Mouse (Mus musculus): ENCODE measurements around the gene Cplx3.

Gene Cplx3

DNA sequence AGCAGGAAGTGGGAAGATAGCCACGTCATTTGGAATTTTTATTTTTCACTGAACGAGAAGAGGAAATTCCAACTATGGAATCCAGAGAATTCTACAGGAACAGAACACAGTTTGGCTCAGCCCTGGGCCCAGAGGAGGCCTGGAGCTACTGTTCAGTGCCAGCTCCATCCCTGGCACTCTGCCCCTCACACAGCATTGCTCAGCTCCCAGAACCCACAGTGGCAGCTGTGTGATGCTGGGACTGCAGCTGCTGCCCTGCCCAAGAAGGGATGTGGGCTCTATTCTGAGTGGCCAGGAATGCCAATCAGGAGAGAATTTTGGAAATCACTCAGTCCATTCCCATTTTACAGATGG lies 4.8 kb downstream of the Cplx3 start:
- DNase-seq (ENCODE audit: low read depth, low spot score) = no peak

DNA sequence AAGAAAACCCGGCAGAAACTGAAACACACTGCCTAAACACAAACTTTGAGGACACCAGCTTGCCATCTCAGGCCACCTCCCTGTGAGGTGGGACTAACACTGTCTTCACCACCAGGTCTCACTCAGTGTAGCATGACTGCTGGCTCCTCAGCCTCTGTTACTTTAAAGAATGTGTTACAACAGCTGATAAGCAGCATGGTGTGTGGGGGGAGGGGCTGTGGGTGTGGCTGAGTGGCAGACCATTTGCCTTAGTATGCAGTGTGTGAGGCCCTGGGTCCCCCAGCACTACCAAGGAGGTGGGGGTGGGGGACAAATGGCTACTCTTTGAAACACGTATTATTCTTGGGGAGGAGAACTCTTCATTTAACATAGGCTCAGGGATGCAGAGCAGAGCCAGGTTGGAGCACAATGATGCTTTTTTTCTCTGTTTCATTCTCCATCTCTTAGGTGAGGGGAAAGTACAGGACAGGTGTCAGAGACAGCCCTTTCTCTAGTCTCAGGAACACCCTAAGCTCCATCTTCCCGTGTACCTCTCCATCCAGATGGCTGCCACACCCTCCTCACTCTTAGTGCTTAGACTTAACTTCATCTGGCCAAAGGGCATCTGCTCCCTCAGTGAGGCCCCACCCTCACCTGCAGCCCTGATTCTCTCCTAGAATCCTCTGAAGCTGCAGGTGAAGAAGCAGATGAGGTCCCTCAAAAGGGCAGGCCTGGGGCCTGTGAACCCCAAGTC lies 5.3 kb downstream of the Cplx3 start:
- no peak for DNase-seq (ENCODE audit: low read depth, low spot score)

DNA sequence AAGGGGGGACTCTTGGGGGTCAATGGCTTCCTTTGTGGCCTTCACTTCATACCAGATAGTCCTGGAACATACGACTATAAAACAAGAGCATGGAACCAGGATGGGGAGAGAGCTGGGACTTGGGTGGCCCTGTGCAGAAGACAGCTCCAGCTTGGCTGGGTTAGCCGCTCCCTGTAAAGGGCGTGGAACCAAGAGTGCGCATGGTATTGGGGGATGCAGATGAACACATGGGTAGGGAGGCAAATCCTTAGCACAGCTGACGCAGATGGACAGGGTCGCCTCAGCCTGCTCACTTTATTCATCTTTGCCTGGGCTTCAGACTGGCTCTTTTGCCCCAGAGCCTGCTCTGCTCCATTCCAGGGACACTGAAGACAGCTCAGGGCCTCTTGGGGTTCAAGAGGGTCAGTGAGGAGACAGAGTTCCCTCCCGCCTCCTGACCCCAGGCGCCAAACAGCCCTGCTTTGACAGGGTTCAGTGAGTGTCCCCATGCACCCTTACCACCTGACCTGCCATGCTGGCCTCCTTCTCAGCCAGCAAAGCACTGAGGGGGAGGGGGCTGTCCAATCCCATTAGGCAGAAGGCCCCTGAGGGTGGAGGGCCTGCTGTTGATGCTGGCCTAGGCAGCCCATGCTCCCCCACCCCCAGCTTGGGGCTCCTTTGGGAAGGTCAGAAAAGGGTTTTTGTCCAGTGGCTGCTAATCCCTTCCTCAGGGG lies 7.1 kb downstream of the Cplx3 start:
- DNase-seq (ENCODE audit: low read depth, low spot score) = peak; percentile 63

DNA sequence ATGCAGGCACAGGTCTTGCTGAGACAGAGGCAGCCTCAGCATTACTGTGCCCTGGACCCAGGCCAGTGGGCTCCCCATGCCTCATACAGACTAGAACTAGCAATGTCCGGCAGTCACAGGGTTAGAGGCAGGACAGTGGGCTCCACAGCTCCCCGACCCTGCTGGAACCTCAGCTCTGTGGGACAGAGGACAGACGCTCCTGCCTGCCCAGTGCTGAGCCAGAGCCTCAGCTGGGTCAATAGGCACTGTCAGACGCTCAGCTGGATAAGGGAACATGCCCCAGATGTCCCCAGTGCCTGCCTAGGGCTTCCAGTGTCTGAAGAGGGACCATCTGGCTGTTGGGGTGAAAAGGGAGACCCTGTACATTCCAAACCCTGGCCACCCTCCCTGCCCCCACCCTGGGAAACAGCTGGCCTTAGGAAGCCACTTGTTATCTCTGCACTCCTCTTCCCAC lies 8.1 kb downstream of the Cplx3 start:
- no peak for DNase-seq (ENCODE audit: low read depth, low spot score)

DNA sequence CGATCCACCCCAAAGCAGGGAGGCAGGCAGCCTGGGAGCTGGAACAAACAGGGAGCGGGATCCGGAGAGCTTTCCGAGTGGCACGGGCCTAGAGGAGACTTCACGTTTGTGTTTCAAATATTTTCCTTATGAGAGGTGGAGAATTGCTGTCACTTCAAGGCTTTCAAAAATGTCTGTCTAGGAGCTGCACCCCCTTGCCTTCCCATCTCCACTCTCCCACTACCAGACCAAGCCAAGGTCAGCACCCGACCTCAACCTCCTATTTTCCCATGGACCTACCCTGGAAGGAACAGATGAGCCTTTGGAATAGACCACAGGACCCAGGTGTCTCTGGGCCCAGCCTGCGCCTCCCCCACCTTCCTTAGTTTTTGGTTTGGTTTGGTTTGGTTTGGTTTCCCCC lies 8.8 kb downstream of the Cplx3 start:
- DNase-seq (ENCODE audit: low read depth, low spot score) = no peak

DNA sequence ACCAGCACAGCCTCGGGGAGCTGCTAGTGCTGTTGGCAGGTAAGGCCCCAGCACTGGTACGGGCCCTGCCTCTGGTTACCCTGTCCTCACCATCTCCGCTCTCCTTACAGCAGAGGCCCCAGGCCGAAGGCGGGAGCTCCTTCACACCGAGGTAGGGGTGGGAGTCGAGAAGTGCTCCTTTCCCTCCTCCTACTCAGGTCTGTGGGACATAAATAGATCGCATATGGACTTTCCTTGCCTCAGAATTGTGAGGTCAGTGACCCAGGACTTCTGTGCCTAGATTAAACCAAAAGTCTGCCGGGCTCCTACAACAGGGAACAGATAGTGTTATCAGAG lies 11.9 kb downstream of the Cplx3 start:
- no peak for DNase-seq (ENCODE audit: low read depth, low spot score)

DNA sequence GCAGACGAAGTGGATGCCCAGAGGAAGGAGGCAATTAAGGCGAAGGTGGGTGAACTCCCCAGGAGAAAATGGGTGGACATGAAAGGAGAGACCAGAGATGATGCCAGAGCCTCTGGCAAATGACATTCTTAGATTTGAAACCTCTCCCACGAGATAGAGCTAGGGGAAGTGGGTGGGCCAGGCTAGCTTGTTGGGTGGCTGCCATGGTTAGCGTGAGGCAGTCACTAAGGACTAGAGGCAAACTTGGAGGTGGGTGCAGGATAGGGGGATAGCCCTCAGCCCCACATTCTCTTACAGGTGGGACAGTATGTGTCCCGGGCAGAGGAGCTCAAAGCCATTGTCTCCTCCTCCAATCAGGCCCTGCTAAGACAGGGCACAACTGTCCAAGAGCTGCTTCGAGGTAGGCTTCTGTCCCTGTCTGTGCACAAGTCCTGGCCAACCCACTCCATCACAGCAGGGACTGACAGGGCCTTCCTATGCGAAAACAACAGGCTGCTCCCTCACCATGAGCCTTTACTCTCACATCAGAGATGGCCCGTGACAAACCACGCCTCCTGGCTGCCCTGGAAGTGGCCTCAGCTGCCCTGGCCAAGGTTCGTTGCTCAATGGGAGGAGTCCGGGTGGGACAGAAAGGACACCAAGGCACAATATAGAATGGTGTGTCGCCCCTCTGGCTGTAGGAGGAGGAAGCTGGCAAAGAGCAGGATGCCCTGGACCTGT lies 12.5 kb downstream of the Cplx3 start:
- no peak for DNase-seq (ENCODE audit: low read depth, low spot score)

DNA sequence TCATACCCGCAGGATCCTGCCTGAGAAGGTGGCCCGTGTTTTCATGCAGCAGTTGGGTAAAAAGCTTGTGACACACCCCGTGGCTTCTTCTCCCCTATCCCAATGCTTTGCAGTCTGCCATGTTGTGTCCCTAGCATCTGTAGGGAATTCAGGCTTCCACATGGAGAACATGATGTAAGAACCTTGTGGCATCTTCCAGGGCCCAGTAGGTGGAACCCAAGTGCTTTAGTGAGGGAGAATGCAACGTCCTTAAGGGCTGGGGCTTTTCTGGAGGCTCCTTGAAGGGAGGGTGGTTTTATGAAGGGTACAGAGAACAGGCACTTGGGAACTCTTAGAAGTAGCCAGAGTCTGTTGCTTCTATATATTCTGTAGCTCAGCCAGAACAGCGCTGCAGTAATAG lies 15.4 kb downstream of the Cplx3 start:
- DNase-seq (ENCODE audit: low read depth, low spot score) = no peak

DNA sequence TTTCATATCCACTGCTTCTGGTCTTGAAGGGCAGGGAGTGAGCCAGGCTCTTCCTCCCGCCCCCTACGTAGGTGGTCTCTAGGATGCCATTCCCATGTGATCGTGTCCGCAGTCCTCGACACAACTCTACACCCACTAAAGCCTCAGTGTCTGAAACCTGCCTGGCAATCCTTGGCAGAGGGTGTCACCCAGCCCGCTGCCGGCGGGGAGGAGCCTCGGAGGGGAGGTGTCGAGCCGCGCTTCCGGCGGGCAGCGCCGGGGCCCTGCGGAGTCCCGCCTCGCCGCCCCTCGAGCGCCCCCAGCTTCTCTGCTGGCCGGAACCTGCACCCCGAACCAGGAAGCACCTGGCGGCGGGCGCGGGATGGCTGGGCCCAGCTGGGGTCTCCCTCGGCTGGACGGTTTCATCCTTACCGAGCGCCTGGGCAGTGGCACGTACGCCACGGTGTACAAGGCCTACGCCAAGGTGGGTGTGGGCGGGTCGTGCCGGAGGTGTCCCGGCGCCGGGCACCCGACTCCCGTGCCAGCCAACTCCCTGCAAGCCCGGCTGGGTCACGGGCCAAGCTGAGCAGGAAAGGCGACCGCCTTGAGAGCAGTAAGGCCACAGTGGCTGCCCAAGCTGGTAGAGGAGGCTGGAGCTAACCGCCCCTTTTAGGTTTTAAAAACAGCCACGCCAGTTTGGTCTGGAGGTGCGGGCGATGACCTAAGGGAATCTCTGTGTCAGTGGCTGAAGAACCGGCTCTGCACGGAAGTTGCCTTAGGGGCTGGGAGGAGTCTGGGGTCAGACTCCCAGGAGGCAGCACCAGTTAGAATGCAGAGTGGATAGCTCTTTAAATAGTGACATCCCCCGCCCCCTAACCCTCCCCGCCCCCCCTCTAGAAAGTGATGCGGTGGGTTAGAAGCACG lies 16.6 kb downstream of the Cplx3 start, which contains the start of gene Ulk3:
Ulk3 (plus strand) TSS at position 229 of the 903 bp plus-strand sequence.
- peak; percentile 60 for DNase-seq (ENCODE audit: low read depth, low spot score)

DNA sequence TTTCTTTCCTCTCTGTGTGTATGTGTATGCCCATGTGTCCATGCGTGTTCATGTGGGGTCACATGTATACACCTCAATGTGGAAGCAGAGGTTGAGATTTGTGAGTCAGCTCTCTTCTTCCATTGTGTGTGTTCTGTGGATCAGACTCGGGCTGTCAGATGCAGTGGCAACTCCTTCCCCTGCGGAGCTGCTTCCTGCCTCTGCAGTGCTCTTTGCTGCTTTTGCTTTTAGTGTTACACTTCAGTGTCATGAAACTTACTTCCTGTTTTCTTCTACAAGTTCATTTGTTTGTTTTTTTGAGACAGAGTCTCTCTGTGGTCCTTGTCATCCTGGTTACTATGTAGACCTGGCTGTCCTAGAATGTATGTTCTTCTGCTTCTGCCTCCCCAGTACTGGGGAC lies 21.1 kb downstream of the Cplx3 start:
- no peak for DNase-seq (ENCODE audit: low read depth, low spot score)

DNA sequence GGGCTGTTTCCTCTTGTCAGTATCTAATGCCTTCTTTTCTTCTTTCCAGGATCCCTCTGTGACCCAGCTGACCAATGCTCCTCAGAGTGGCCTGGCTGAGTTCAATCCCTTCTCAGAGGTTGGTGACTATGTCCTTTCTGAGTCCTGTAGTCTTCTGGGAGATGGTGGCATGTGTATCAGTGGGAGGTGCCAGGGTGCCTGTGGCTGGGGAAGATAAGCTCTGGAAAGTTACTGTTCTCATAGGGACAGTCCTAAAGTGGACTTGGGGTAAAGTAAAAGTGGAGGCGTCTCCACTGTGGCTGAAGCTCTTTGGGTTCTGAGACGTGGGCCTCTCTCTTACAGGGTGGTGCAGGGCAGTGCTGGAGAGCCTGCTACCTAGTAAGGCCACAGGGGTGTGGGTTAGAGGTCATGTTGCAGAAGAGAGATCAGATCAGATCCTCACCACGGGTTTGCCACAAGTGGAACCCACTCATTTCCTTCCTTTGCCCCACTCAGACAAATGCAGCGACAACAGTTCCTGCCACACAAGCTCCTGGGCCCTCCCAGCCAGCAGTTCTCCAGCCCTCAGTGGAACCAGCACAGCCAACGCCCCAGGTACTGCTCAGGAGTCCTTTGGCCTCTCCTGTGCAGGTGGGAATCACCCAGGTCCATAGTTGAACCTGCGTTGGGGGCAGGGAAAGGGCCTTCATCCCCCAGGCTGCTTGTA lies 28.8 kb downstream of the Cplx3 start:
- no peak for DNase-seq (ENCODE audit: low read depth, low spot score)

DNA sequence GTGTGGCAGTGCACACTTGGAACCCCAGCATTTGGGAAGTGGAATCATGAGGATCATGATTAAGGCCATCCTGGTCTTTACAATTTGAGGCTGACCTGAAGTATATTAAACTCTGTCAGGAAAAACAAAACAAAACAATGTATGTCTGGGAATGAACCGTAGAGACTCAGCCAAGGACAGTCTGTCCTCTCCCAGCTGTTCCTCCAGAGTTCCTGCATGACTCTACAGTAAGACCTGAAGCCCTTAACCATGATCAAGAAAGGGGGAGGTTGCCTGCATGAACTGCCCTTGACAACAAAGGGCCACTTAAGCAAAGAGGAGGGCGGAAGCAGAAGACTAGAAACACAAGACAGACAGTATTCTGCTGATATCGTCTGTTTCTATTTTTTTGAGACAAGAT lies 30.5 kb downstream of the Cplx3 start:
- no peak for DNase-seq (ENCODE audit: low read depth, low spot score)

DNA sequence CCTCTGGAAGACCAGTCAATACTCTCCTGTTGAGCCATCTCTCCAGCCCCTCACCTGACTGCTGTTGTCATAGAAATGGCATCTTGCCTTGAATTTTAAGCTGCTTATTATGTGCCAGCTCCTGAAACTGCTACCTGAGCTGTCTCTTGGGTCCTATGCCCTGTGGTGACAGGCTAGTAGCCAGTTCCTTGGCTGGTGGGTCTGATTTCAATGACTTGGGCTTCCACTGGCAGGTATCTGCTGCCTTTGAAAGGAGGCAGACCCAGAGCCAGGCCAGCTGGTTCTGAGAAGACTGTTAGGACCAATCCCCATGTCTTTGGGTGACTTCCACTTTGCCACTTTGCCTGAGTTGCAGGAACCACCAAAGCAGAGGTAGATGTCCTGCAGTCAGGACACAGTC lies 31.7 kb downstream of the Cplx3 start:
- no peak for DNase-seq (ENCODE audit: low read depth, low spot score)

DNA sequence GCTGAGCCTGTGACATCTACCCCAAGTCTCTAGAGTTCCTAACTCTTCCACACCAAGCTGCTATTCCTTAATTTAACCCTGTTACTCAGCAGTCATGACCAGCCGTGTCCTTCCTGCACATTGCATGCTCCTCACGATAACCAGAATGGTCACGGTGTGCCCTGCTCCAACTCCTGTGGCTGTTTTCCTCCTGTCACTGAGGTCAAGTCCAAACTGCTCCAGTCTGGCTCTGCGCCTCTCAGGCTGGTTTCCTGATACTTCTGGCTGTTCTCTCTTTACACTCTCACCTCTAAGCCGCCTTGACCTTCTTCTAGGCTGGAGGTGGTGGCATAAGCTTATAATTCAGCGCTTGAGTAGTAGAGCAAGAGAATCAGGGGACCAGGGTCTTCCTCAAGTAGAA lies 37.6 kb downstream of the Cplx3 start:
- no peak for DNase-seq (ENCODE audit: low read depth, low spot score)

DNA sequence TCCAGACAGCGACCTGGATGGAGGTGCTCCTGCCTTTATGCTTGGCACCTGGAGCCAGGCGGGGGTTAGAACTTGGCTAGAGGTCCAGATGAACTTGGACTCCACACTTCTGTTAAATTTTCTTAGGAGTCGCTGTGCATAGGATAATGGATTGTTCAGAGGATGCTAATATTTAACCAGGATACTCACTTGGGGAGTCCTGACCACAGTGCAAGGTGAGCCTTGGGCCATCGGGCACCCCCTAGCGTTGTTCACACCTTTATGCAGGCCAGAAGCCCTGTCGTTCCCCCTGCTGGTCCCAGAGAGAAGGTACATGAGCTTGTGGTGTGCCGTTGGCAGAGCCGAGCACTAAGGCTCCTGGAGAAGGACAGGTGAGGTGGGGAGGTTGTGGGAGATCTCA lies 39.2 kb downstream of the Cplx3 start:
- DNase-seq (ENCODE audit: low read depth, low spot score) = no peak

DNA sequence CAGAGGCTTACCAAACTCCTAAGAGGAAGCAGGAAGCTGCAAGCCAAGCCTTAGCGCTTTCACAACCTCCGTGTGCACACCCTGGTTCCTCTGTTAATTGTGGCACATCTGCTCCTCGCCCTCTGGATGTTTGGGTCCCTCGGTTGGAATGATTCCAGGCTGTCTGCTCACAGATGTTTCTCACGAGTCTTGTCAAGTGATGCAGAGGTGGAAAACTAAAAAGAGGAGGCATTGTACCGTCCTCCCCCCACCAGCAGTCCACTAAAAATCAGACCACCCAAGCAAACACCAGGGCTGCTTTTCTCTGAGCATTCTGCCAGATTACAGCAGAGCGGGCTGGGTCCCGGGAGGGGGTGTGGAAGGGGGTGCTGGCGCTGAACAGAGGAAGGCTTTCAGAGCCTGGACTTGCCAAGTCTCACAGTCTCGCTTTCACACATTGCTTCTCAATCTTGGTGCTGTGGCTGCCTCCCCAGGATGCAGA lies 40.3 kb downstream of the Cplx3 start:
- DNase-seq (ENCODE audit: low read depth, low spot score) = no peak

DNA sequence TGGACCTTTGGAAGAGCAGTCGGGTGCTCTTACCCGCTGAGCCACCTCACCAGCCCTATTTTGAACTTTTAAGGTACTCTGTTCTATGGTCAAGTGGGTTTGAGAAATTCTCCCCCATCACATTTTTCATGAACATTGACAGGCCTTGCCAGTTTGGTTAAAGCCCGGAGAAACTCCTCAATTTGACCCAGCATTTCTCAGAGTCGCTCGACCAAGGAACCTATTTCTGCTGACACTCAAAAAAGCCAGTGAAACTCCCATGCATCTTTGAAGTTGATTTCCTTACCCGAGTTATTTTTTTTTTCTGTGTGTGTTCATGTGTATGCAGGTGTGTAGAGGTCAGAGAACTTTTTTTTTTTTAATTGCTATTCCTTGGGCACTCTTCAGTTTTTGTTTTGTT lies 41.5 kb downstream of the Cplx3 start:
- no peak for DNase-seq (ENCODE audit: low read depth, low spot score)

DNA sequence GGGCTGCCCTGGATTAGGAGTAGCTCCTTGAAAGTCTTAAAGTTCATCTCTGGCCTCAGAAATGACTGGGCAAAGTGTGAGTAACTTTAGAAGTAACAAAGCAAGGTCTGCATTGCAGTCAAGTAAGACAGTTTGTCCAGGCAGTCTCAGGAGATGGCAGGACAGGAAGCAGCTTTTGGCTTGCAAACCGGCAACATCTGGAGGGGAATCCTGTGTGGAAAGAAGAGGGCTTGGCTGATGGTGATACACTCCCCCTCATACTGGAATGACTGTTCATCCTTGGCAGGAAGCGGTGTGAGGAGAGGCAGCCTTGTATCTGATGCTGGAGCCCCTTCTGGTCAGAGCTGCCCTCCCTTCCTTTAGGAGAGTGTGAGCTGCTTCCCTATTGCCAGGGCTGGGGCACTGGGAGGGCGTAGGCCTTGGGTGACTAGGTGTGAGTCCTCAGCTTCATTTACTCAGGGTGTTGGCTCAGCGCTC lies 43.1 kb downstream of the Cplx3 start:
- no peak for DNase-seq (ENCODE audit: low read depth, low spot score)

DNA sequence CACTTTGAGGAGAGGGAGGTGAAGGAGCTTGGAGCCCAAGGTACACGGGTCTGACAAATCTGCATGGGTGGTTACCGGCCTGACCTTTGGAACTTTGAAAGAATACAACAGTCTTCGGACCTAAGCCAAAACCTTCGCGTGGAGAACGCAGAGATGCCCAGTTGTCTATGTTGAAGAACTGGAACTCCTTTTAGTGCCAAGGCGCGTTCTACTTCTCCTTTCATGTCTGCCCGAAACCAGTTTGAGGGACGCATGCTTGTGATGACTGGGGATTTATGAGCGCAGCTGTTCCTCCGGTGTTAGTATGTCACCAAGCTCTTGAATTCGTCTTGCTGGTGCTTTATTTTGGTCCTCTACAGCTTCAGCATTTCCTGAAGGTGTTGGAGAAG lies 44.4 kb downstream of the Cplx3 start:
- DNase-seq (ENCODE audit: low read depth, low spot score) = no peak

DNA sequence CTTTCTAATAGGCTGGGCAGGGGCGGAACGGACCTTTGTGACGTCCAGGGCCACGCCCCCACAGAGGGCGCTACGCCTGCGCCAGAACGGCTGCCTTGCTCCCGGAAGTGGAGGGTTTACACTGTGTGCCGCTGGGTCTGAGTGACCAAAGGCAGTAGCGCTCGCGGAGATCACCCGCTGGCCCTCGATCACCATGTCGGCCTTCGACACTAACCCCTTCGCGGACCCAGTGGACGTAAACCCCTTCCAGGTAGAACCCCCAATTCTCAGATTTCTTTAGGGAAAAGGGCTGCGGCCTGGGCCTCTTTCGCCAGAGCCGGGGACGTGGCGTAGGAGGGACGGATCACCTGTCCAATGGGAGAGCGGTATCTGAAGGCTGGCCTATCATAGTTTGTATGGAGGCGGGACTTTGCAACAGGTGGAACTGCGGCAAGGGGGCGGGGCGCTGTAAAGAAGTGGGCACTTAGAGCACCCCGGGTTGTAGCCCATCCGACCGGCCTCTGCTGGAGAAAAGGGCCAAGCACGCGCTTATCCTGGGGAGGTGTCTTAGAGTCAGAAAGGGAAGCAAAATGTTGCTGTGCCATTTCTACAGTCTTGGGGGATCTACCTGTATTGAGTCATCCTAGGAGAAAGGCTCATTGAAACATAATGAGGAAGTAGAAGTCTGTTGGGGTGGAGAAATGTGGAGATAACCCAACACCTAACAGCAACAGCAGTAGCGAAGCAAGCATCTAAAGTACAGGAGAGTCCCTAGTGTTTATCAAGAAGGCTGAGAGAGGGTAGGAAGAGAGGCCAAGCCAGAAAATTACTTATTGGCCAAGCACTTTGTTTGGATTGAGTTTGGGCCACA lies 45.0 kb downstream of the Cplx3 start, which contains the start of gene Scamp2:
Scamp2 (plus strand) TSS at position 83 of the 850 bp plus-strand sequence.
- peak; percentile 84 for DNase-seq (ENCODE audit: low read depth, low spot score)
